Mouse (Mus musculus): Measurements from ENCODE around the gene Wipf3. TPM values are rescaled to one million over a fixed set of nuclear protein-coding genes. Genes with fewer than 3 reads are reported as not detected.

Gene Wipf3
- polyA plus RNA-seq, 1 experiment: 5.0 TPM

- H3K4me3 ChIP-seq (replicated peaks; ENCODE audit: extremely low read depth, low read depth, low read length): no peak overlapping the region
- DNase-seq: no peak
- no peak for TF ChIP-seq POLR2A (IDR thresholded peaks at IDR 0.05; ENCODE audit: borderline replicate concordance, extremely low read depth, low read depth, low read length)
- no peak for TF ChIP-seq CTCF (IDR thresholded peaks at IDR 0.05; ENCODE audit: insufficient read depth, low read length)
- H3K4me1 ChIP-seq (ENCODE audit: control insufficient read depth, insufficient read depth, low read length): no peaks in the 10 kb centered on the region
- WGBS: 54% methylated on average over 3 of the region's 3 CpGs
These were observed 109.4 kb downstream of the Wipf3 start for GRCm38 (mm10) chr6:54538773-54539173.

GRCm38 (mm10) chr6:54539396-54539795 is 110.0 kb downstream of the Wipf3 start:
- DNase-seq: no peak
- TF ChIP-seq POLR2A (IDR thresholded peaks at IDR 0.05; ENCODE audit: borderline replicate concordance, extremely low read depth, low read depth, low read length) (no peak), CTCF (IDR thresholded peaks at IDR 0.05; ENCODE audit: insufficient read depth, low read length) (no peak)
- Histone ChIP-seq H3K4me1 (ENCODE audit: control insufficient read depth, insufficient read depth, low read length) (no peaks in the 10 kb centered on the region), H3K4me3 (replicated peaks; ENCODE audit: extremely low read depth, low read depth, low read length) (no peak overlapping the region)
- WGBS: 87% methylated on average over 7 of the region's 7 CpGs

GRCm38 (mm10) chr6:54540252-54540887 is 111.0 kb downstream of the Wipf3 start:
- 68% methylated on average over 9 of the region's 9 CpGs for WGBS
- no peak for TF ChIP-seq POLR2A (IDR thresholded peaks at IDR 0.05; ENCODE audit: borderline replicate concordance, extremely low read depth, low read depth, low read length)
- TF ChIP-seq CTCF (IDR thresholded peaks at IDR 0.05; ENCODE audit: insufficient read depth, low read length): no peak
- no peak for DNase-seq
- Histone ChIP-seq H3K4me1 (ENCODE audit: control insufficient read depth, insufficient read depth, low read length) (no peaks in the 10 kb centered on the region), H3K4me3 (replicated peaks; ENCODE audit: extremely low read depth, low read depth, low read length) (no peak overlapping the region)

- no peak for DNase-seq
- 84% methylated on average over 7 of the region's 7 CpGs for WGBS
- TF ChIP-seq CTCF (IDR thresholded peaks at IDR 0.05; ENCODE audit: insufficient read depth, low read length) (no peak), POLR2A (IDR thresholded peaks at IDR 0.05; ENCODE audit: borderline replicate concordance, extremely low read depth, low read depth, low read length) (no peak)
- Histone ChIP-seq H3K4me1 (ENCODE audit: control insufficient read depth, insufficient read depth, low read length) (no peaks in the 10 kb centered on the region), H3K4me3 (replicated peaks; ENCODE audit: extremely low read depth, low read depth, low read length) (no peak overlapping the region)
These were observed 113.4 kb downstream of the Wipf3 start for GRCm38 (mm10) chr6:54542836-54543235.

GRCm38 (mm10) chr6:54543646-54544045 is 114.2 kb downstream of the Wipf3 start:
- no peak for DNase-seq
- H3K4me3 ChIP-seq (replicated peaks; ENCODE audit: extremely low read depth, low read depth, low read length): no peak overlapping the region
- no peaks in the 10 kb centered on the region for H3K4me1 ChIP-seq (ENCODE audit: control insufficient read depth, insufficient read depth, low read length)
- 81% methylated on average over 2 of the region's 2 CpGs for WGBS
- no peak for TF ChIP-seq CTCF (IDR thresholded peaks at IDR 0.05; ENCODE audit: insufficient read depth, low read length)
- no peak for TF ChIP-seq POLR2A (IDR thresholded peaks at IDR 0.05; ENCODE audit: borderline replicate concordance, extremely low read depth, low read depth, low read length)

- no peak for DNase-seq
- TF ChIP-seq POLR2A (IDR thresholded peaks at IDR 0.05; ENCODE audit: borderline replicate concordance, extremely low read depth, low read depth, low read length): no peak
- no peak for TF ChIP-seq CTCF (IDR thresholded peaks at IDR 0.05; ENCODE audit: insufficient read depth, low read length)
- Histone ChIP-seq H3K4me3 (replicated peaks; ENCODE audit: extremely low read depth, low read depth, low read length) (no peak overlapping the region), H3K4me1 (ENCODE audit: control insufficient read depth, insufficient read depth, low read length) (no peaks in the 10 kb centered on the region)
- WGBS: 36% methylated on average over 13 of the region's 13 CpGs
These were observed 119.1 kb downstream of the Wipf3 start for GRCm38 (mm10) chr6:54548314-54549019.

- 55% methylated on average over 4 of the region's 4 CpGs for WGBS
- 0 out of 2 replicates have a peak, but pooled peaks cover 1% of the 10 kb centered on the region for H3K4me1 ChIP-seq (ENCODE audit: control insufficient read depth, insufficient read depth, low read length)
These were observed 119.9 kb downstream of the Wipf3 start for GRCm38 (mm10) chr6:54549311-54549710.

GRCm38 (mm10) chr6:54550801-54551323 is 121.5 kb downstream of the Wipf3 start:
- TF ChIP-seq POLR2A (IDR thresholded peaks at IDR 0.05; ENCODE audit: borderline replicate concordance, extremely low read depth, low read depth, low read length): no peak
- TF ChIP-seq CTCF (IDR thresholded peaks at IDR 0.05; ENCODE audit: insufficient read depth, low read length): no peak
- WGBS: 50% methylated on average over 7 of the region's 7 CpGs
- DNase-seq: no peak
- Histone ChIP-seq H3K4me3 (replicated peaks; ENCODE audit: extremely low read depth, low read depth, low read length) (no peak overlapping the region), H3K4me1 (ENCODE audit: control insufficient read depth, insufficient read depth, low read length) (peaks cover 2% of the 10 kb centered on the region; the same call in 1 of the 2 replicates)

More at GRCm38 (mm10) chr6:54549311-54549710, 119.9 kb downstream of the Wipf3 start:
- TF ChIP-seq POLR2A (IDR thresholded peaks at IDR 0.05; ENCODE audit: borderline replicate concordance, extremely low read depth, low read depth, low read length) (no peak), CTCF (IDR thresholded peaks at IDR 0.05; ENCODE audit: insufficient read depth, low read length) (no peak)
- no peak for DNase-seq
- H3K4me3 ChIP-seq (replicated peaks; ENCODE audit: extremely low read depth, low read depth, low read length): no peak overlapping the region

GRCm38 (mm10) chr6:54552721-54553413 is 123.5 kb downstream of the Wipf3 start:
- no peak for DNase-seq
- Histone ChIP-seq H3K4me1 (ENCODE audit: control insufficient read depth, insufficient read depth, low read length) (peaks cover 2% of the 10 kb centered on the region; the same call in 1 of the 2 replicates), H3K4me3 (replicated peaks; ENCODE audit: extremely low read depth, low read depth, low read length) (no peak overlapping the region)
- TF ChIP-seq POLR2A (IDR thresholded peaks at IDR 0.05; ENCODE audit: borderline replicate concordance, extremely low read depth, low read depth, low read length) (no peak), CTCF (IDR thresholded peaks at IDR 0.05; ENCODE audit: insufficient read depth, low read length) (no peak)
- 87% methylated on average over 9 of the region's 9 CpGs for WGBS

Other genes with a start within 250 kb of the Wipf3 start
- gene Prr15, start 103.8 kb upstream of the Wipf3 start, polyA plus RNA-seq (2012; rRNA removed): 3.5 TPM in 2 replicates
- 9.5 and 12.7 TPM in 2 replicates for gene Scrn1, start 136.9 kb downstream of the Wipf3 start, polyA plus RNA-seq (2012; rRNA removed)
- 3.6 and 4.5 TPM in 2 replicates for gene Plekha8, start 165.5 kb downstream of the Wipf3 start, polyA plus RNA-seq (2012; rRNA removed)
- gene Fkbp14, start 167.7 kb downstream of the Wipf3 start, polyA plus RNA-seq (2012; rRNA removed): 4.1 and 6.1 TPM in 2 replicates

Measured in lung, adult 2 months (tissue).